Mouse (Mus musculus) left cerebral cortex, adult 2 months (tissue): Measurements from ENCODE around the gene Zfp638. TPM values are rescaled to one million over a fixed set of nuclear protein-coding genes. Genes with fewer than 3 reads are reported as not detected.

Experiments used
- DNase-seq, 2 experiments: peaks; one replicate each; pipeline ENCODE4 v3.0.0; 2021 to 2022; ENCODE audit warnings: low spot score in 2 of 2, mixed read lengths in 1 of 2; ENCODE audit errors: extremely low spot score in 1 of 2
- H3K27ac ChIP-seq: fragments of 200-600 bp; 2 replicates; pipeline ENCODE4 v1.8.1; 2022
- H3K4me3 ChIP-seq: fragments of 200-600 bp; 2 replicates; pipeline ENCODE4 v1.8.1; 2022
- CTCF ChIP-seq: fragments of 200-600 bp; IDR thresholded peaks from 2 replicates; pipeline ENCODE4 v1.8.1; 2022; ENCODE audit warnings: antibody characterized with exemption, mild to moderate bottlenecking, moderate library complexity
- intact Hi-C: fragments of 180-260 bp; cut with DNase I; formaldehyde crosslinking; loops from one replicate; pipeline ENCODE4 v1.15.1; 2025
- total RNA-seq, 2 experiments: library from RNA; stranded (reverse); gene quantifications; 2 replicates each; pipeline ENCODE4 v1.2.3; 2021

Gene Zfp638
- total RNA-seq, 2 experiments from 2014 or later, result 132 to 134 TPM

DNA sequence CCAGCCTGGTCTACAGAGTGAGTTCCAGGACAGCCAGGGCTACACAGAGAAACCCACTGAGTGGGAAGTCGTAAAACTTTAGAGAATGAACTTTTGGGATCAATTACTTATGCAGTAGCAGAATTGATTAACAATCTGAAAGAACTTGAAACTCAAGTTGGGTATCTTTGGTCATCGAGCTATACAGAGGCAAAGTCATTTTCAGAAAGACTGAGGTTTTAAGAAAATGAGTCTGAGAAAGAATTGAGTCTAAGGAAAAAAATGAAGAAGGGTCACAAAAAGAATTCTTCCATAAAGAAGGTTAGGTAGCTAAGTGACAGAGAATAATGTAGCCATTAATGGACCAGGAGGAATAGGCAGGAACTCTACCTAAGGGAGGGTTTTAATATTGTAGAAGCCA is 24.8 kb downstream of the Zfp638 start:
- intact Hi-C loops, result no loop called here
- no peak for TF ChIP-seq CTCF
- Histone ChIP-seq H3K27ac (no peak overlapping the region), H3K4me3 (no peak overlapping the region)
- no peak for DNase-seq

DNA sequence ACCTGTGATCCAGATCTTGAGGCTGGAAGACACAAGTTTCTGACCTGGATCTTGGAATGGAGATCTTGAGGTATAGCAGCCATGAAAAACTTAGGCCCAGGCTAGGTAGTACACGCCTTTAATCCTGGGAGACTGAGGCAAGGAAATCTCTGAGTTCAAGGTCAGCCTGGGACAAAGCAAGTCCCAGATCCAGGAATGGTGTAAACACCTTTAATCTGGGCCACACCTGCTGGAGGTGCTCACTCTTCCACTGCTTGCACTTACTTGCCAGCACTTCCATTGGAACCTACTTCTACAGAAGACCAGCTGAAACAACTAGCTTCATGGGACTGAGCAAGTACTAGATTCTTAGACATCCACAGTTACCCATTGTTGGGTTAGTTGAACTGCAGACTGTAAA is 26.2 kb downstream of the Zfp638 start:
- Histone ChIP-seq H3K4me3 (no peak overlapping the region), H3K27ac (no peak overlapping the region)
- intact Hi-C loops, result no loop called here
- TF ChIP-seq CTCF, result no peak
- DNase-seq, result no peak

DNA sequence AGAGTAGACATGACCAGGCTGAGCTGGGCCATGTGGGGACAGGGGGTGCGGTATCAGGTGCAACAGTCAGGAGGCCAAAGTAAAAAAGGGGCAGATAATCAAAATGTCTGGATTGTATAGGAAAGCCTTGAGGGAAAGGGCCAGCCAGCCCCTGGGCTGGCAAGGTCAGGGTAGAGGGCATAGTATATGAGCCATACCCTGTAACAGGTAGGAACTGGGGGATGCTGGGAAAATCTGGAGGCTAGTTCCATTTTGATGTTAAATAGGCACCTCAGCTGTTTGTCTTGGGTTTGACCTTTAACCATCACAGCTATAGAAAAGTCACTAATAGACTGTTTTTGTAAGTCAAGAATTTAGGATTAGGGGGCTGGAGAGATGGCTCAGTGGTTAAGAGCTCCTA is 26.7 kb downstream of the Zfp638 start:
- intact Hi-C loops, result no loop called here
- TF ChIP-seq CTCF, result no peak

DNA sequence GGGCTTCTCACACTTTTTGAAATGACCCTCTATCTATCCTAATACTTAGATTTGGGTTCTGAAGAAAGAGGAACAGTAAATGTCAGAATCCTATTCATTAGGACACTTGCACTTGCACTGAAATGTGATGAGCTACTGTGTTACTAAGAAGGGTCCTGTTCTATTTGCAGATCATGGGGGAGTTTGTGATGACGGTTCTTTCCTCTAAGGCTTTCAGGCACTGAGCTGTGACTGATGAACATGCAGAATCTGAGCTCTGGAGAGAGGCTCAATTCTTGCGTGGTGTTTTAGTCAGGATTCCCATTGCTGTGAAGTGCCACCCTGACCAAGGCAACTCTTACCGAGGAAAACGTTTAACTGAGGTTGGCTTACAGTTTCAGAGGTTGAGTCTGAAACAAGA is 32.2 kb downstream of the Zfp638 start:
- no peak overlapping the region for H3K27ac ChIP-seq
- H3K4me3 ChIP-seq, result no peak overlapping the region
- intact Hi-C loops, result no loop called here
- no peak for TF ChIP-seq CTCF
- no peak for DNase-seq

More for the DNA sequence above, 26.7 kb downstream of the Zfp638 start:
- no peak for DNase-seq
- no peak overlapping the region for H3K4me3 ChIP-seq
- no peak overlapping the region for H3K27ac ChIP-seq

DNA sequence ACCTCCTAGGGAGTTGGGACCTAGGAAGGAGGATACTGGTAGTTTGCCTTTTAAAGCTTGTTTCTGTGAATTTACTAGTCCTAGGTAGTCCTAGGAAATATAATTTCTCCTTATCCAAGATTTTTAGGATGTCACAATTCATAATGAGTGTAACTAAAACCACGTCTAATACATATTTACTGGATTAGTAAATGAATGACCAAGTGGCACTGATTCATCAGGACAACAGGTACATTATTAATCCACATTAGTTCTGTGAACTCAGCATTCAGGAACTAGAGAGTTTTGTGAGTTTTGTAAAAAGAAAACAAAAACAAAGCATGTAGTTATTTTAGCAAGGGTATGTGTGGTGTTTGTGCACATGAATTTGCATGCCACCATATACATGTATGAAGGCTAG is 38.4 kb downstream of the Zfp638 start:
- H3K4me3 ChIP-seq, result no peak overlapping the region

DNA sequence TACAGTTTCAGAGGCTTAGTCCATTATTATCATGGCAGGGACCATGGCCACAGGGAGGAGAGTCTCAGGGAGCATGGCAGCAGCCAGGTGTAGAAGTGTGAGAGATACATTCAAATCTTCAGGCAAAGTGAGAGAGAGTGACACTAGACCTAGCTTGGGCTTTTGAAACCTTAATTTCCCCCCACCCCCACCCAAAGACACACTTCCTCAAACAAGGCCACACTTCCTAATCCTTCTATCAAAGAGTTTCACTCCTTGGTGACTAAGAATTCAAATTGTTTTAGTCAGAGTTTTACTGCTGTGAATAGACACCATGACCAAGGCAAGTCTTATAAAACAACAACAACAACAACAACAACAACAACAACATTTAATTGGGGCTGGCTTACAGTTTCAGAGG is 39.8 kb downstream of the Zfp638 start:
- intact Hi-C loops, result no loop called here
- no peak overlapping the region for H3K27ac ChIP-seq
- no peak for DNase-seq
- no peak for TF ChIP-seq CTCF
- H3K4me3 ChIP-seq, result no peak overlapping the region

More for the DNA sequence above, 38.4 kb downstream of the Zfp638 start:
- DNase-seq, result no peak
- intact Hi-C loops, result no loop called here
- no peak for TF ChIP-seq CTCF
- H3K27ac ChIP-seq, result no peak overlapping the region

DNA sequence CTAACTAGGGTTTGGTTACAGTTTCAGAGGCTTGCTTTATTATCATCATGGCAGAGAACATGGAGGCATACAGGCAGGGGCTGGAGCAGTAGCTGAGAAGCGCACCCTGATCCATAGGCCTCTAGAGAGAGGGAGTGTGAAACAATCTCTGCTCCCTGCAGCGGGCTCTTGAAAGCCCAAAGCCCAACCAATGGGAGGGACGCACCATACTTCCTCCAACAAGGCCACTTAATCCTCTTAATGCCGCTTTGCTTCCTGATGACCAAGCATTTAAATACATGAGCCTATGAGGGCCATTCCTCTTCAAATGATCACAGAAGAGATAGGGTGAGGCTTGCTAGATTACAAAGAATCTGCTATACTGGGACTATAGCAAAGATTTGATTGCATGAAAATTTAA is 41.5 kb downstream of the Zfp638 start:
- no peak for DNase-seq
- intact Hi-C loops, result no loop called here
- H3K27ac ChIP-seq, result no peak overlapping the region
- no peak for TF ChIP-seq CTCF
- H3K4me3 ChIP-seq, result no peak overlapping the region

DNA sequence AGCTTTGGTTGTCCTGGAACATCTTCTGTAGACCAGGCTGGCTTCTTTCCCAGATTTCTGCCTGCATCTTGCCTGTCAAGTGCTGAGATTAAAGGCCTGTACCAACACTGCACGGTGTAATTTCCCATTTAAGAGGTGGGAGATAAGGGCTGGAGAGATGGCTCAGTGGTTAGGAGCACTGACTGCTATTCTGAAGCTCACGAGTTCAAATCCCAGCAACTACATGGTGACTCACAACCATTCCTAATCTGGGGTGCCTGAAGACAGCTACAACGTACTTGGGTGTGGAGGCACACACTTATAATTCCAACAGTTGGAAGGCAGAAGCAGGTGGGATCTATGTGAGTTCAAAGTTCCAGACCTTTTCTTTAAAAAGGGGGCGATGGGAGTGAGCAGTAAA is 46.8 kb downstream of the Zfp638 start:
- no peak overlapping the region; the same call in 1 of the 2 replicates for H3K27ac ChIP-seq
- DNase-seq, result no peak
- TF ChIP-seq CTCF, result no peak
- peak overlapping the region; percentile 90 for H3K4me3 ChIP-seq
- intact Hi-C loops, result loop anchor here (2.0 to 5.0 kb wide), 3 partner anchors 35 to 136 kb away; partner anchors contain the start of genes Paip2b and Tex261

DNA sequence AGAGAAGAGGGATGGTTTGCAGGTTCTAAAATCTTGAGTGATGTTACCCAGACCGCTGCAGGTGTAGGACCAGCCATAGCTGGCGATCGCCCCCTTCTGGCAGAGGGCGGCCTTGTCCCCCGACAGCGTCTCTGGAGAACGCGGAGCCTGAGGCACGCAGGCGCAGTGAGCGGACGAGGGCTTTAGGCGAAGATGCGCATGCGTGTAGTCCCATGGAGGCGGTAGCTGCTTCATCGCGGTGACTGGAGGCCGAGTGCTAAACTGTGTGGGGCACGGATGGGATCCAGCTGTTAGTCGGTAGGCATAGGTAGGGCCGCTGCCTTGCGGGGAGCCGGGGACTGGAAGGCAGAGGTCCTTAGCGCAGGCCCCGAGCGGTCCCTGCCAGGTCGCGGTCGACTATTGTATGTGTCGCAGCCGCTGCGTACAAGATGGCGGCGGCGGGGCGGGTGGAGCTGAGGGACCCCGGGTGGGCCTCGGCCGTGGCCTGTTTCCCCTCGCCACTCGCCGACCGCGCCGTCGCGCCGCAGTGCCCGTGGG is 47.3 kb downstream of the Zfp638 start:
- H3K4me3 ChIP-seq, result peak overlapping the region; percentile 90
- peak; percentile 100 for TF ChIP-seq CTCF
- DNase-seq, result peak; percentile 99 to 100
- intact Hi-C loops, result loop anchor here (2.0 to 5.0 kb wide), 3 partner anchors 35 to 137 kb away; partner anchors contain the start of genes Paip2b and Tex261
- peak overlapping the region; percentile 97 for H3K27ac ChIP-seq

DNA sequence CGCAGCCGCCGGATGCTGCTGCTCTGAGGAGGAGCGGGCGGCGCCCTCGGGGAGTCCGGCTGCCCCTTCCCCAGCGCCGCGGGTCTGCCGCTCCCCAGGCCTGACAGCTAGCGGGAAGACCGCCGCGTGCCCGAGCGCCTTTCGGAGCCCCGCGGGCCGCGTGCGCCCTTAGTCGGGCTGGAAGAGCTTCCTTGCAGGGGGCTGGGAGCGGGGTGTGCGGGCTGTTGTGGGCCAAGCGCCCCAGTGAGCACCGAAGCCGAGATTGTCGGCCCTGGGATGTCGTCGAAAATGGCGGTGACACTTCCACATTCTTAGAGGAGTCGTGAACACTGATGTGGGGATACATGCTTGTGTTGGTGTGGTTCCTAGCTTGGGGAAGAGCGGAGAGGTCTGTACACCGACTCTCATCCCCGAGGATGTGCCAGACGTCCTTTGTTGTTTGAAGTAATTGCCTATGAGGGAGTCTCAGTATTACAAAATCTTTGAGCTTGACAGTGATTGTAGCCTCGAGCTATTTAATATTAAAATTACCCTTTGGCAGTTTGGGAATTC is 47.9 kb downstream of the Zfp638 start:
- TF ChIP-seq CTCF, result no peak
- DNase-seq, result no peak
- intact Hi-C loops, result loop anchor here (2.0 to 5.0 kb wide), 3 partner anchors 36 to 137 kb away; partner anchors contain the start of genes Paip2b and Tex261
- Histone ChIP-seq H3K27ac (peak overlapping the region; percentile 97), H3K4me3 (peak overlapping the region; percentile 90)

DNA sequence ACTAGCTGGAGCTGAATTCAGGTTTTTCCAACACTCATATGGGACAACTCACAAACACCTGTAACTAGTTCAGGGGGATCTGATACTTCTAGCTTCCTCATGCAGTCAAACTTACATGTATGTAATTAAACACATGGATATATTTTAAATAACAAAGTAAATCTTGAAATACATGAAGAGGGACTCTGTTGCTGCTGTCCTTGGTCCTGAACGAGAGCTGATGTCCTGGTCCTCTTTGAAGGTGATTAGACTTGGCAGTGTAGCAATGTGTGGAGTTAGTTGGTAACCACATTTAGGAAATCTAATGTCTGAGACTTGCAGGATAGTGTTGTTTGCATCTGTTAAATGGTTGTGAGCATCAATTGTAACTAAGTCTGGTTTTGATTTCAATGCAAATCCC is 60.5 kb downstream of the Zfp638 start:
- TF ChIP-seq CTCF, result no peak
- no peak overlapping the region for H3K27ac ChIP-seq
- DNase-seq, result no peak
- no peak overlapping the region for H3K4me3 ChIP-seq
- intact Hi-C loops, result no loop called here

DNA sequence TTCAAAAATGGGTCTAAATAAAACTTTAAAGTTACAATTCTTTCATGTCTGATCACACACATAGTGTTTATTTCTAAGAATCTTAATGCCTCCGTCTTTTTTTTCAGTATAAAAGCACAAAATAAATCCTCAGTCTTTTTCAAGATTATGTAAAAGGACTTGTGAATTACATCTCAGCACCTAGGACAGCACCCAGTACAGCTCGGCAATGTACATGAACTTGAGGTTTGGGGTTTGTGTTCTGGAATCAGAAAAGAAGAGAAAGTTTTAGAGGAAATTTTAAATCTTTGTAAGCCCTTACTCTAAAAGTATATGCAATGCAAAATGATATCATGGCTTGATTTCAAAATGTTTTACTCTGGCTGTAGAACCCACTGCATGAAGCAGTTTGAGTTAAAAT is 61.3 kb downstream of the Zfp638 start:
- intact Hi-C loops, result no loop called here
- Histone ChIP-seq H3K4me3 (no peak overlapping the region), H3K27ac (no peak overlapping the region)
- TF ChIP-seq CTCF, result no peak
- no peak for DNase-seq

DNA sequence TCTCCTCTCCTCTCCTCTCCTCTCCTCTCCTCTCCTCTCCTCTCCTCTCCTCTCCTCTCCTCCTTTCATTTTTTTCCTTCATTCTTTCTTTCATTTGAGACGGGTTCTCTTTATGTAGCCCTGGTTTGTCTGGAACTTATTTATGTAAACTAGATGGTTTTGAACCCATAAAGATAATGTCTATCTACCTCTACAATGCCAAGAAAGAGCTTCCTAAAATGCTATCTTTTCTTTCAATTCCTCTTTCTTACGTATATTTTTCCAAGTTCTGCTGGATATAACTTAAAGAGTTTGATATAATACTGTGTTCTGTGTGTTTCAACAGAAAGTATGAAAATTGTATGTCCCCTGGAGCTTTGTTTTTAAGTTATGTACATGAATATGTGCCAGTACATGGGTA is 72.6 kb downstream of the Zfp638 start:
- Histone ChIP-seq H3K27ac (no peak overlapping the region), H3K4me3 (no peak overlapping the region)
- no peak for TF ChIP-seq CTCF
- no peak for DNase-seq
- intact Hi-C loops, result no loop called here
